Comparison of ENCODE assay signal across 30 mouse cellular contexts in genomic region chr6:104318451-104318850, GRCm38 (mm10).
DNase-seq lines count a peak whose midpoint lies in the region; ATAC-seq and TF ChIP-seq lines count a peak whose summit lies in the region.
"Had no signal": no experiment of that assay in that cellular context is flagged by ENCODE, and none has a peak within 500 bp of the region (broad histone marks: within the 10 kb centered on the region; RNA-seq: fewer than 3 reads in every experiment).

No protein-coding gene starts in this region.

- DNase-seq in forebrain, postnatal 0 days: peak; percentile 60
- DNase-seq in forebrain, embryonic 10.5 days (ENCODE audit: extremely low spot score, low spot score): no peak
- DNase-seq in cerebellum, adult 11 months: peak; percentile 55
- DNase-seq in cerebellum, adult 9-10 months: peak; percentile 90
- peak; percentile 31 to 68 for DNase-seq in cerebellum, postnatal 36 days
- DNase-seq in adrenal gland, adult 8-10 months: no peak
- no peak for DNase-seq in right cerebral cortex, postnatal 14 days
- DNase-seq: adrenal gland, postnatal 25 days; gastrocnemius, postnatal 10 days; heart, postnatal 14 days; kidney, adult 18-20 months; left cerebral cortex, postnatal 4 days; liver, postnatal 0 days; lung, postnatal 36 days; right cerebral cortex, adult 18-20 months; right cerebral cortex, postnatal 4 days; thymus, adult 18-20 months; thymus, postnatal 25 days had no signal

- no peak overlapping the region for H3K4me2 ChIP-seq in forebrain, postnatal 0 days (ENCODE audit: low read depth)
- H3K4me2 ChIP-seq: embryonic facial prominence, embryonic 15.5 days; hindbrain, embryonic 15.5 days; liver, embryonic 12.5 days; midbrain, embryonic 11.5 days; neural tube, embryonic 12.5 days had no signal

- TF ChIP-seq CTCF in forebrain, postnatal 0 days (IDR thresholded peaks at IDR 0.05; ENCODE audit: low read depth): no peak

- peak; percentile 27; the same call in 1 of the 2 replicates for ATAC-seq in forebrain, postnatal 0 days
- ATAC-seq: CD4-positive, CD25-positive, alpha-beta regulatory T cell, adult 4 months; inflammation-experienced regulatory T-cells, adult 6 months; liver, embryonic 12.5 days; liver, postnatal 0 days had no signal

- no peaks in the 10 kb centered on the region for H3K4me1 ChIP-seq in forebrain, postnatal 0 days (ENCODE audit: insufficient read depth)
- no peaks in the 10 kb centered on the region for H3K4me1 ChIP-seq in forebrain, embryonic 10.5 days
- H3K4me1 ChIP-seq: embryonic facial prominence, embryonic 10.5 days; embryonic facial prominence, embryonic 15.5 days; hindbrain, embryonic 10.5 days; hindbrain, embryonic 15.5 days; liver, embryonic 12.5 days; neural tube, embryonic 12.5 days had no signal

- no peak overlapping the region for H3K4me3 ChIP-seq in forebrain, postnatal 0 days (ENCODE audit: low read depth, low read length)
- H3K4me3 ChIP-seq in forebrain, embryonic 10.5 days: no peak overlapping the region
- H3K4me3 ChIP-seq: embryonic facial prominence, embryonic 10.5 days; embryonic facial prominence, embryonic 15.5 days; hindbrain, embryonic 10.5 days; hindbrain, embryonic 15.5 days; liver, embryonic 12.5 days; myocyte; neural tube, embryonic 12.5 days had no signal

- H3K9me3 ChIP-seq in forebrain, postnatal 0 days (ENCODE audit: low read length): no peaks in the 10 kb centered on the region
- H3K9me3 ChIP-seq in forebrain, embryonic 10.5 days: no peaks in the 10 kb centered on the region
- H3K9me3 ChIP-seq: embryonic facial prominence, embryonic 10.5 days; embryonic facial prominence, embryonic 15.5 days; hindbrain, embryonic 10.5 days; hindbrain, embryonic 15.5 days; liver, embryonic 12.5 days; neural tube, embryonic 12.5 days had no signal

- H3K27me3 ChIP-seq in forebrain, postnatal 0 days (ENCODE audit: insufficient read depth, low read length): no peaks in the 10 kb centered on the region
- no peaks in the 10 kb centered on the region for H3K27me3 ChIP-seq in forebrain, embryonic 10.5 days (ENCODE audit: poor library complexity, severe bottlenecking)
- H3K27me3 ChIP-seq: embryonic facial prominence, embryonic 15.5 days; hindbrain, embryonic 15.5 days; liver, embryonic 12.5 days; neural tube, embryonic 12.5 days had no signal

- no peak overlapping the region for H3K9ac ChIP-seq in forebrain, postnatal 0 days
- H3K9ac ChIP-seq: embryonic facial prominence, embryonic 15.5 days; hindbrain, embryonic 15.5 days; liver, embryonic 12.5 days; liver, postnatal 0 days; neural tube, embryonic 12.5 days had no signal

- H3K27ac ChIP-seq in forebrain, postnatal 0 days (ENCODE audit: low read depth, low read length): no peak overlapping the region
- H3K27ac ChIP-seq in forebrain, embryonic 10.5 days: no peak overlapping the region
- H3K27ac ChIP-seq: embryonic facial prominence, embryonic 10.5 days; embryonic facial prominence, embryonic 15.5 days; hindbrain, embryonic 10.5 days; hindbrain, embryonic 15.5 days; kidney, postnatal 0 days; liver, embryonic 12.5 days; neural tube, embryonic 12.5 days; stomach, postnatal 0 days had no signal

- no peaks in the 10 kb centered on the region for H3K36me3 ChIP-seq in forebrain, postnatal 0 days (ENCODE audit: insufficient read depth)
- H3K36me3 ChIP-seq in forebrain, embryonic 10.5 days (replicated peaks): no peaks in the 10 kb centered on the region
- H3K36me3 ChIP-seq: embryonic facial prominence, embryonic 10.5 days; embryonic facial prominence, embryonic 15.5 days; hindbrain, embryonic 10.5 days; hindbrain, embryonic 15.5 days; liver, embryonic 12.5 days; neural tube, embryonic 12.5 days had no signal

- 48% methylated on average over 4 of the region's 4 CpGs for WGBS in forebrain, postnatal 0 days
- WGBS in forebrain, embryonic 10.5 days: 89% methylated on average over 4 of the region's 4 CpGs

Comparison
In these comparisons a context has a peak if more than half of its experiments do, and no peak if none do; other contexts are left out.
1. DNase-seq: peak in forebrain, postnatal 0 days (single experiment), cerebellum, adult 11 months (single experiment), cerebellum, adult 9-10 months (single experiment) and cerebellum, postnatal 36 days (2 of 2); none in forebrain, embryonic 10.5 days (single experiment), adrenal gland, adult 8-10 months (single experiment) and right cerebral cortex, postnatal 14 days (single experiment).